Mouse (Mus musculus) MEL (cell line): Measurements from ENCODE around the gene Rnf227. TPM values are rescaled to one million over a fixed set of nuclear protein-coding genes. Genes with fewer than 3 reads are reported as not detected.
A peak's percentile ranks its signal among the peaks of the same experiment; 100 is the strongest.
"Not testable (repeated sequence)": the region's sequence is repeated elsewhere in the genome, so short reads cannot be mapped to it uniquely, and the experiment has no call there.

ENCODE experiments used
- DNase-seq: peaks from one replicate; pipeline ENCODE4 v3.0.0; 2011; ENCODE audit warnings: low read depth, low spot score
- H3K27ac ChIP-seq: 2 replicates; pipeline ENCODE4 v1.5.1; 2012; ENCODE audit warnings: low read depth, mild to moderate bottlenecking, control low read depth, low read length, moderate library complexity; ENCODE audit not compliant: control insufficient read depth
- H3K27me3 ChIP-seq, 2 experiments: fragments of 150-350 bp in 1 of 2; sonication (generic) in 1 of 2; 2 replicates each; pipeline ENCODE4 v1.6.1; 2012; ENCODE audit warnings: low read length in 2 of 2, mild to moderate bottlenecking in 2 of 2, improper control_type of control experiment in 1 of 2, moderate library complexity in 1 of 2; ENCODE audit not compliant: insufficient read depth in 2 of 2, control insufficient read depth in 1 of 2
- H3K36me3 ChIP-seq, 2 experiments: 2 replicates each; pipeline ENCODE4 v1.6.1; 2012 to 2014; ENCODE audit warnings: low read length in 2 of 2, improper control_type of control experiment in 1 of 2, inconsistent platforms in 1 of 2, mild to moderate bottlenecking in 1 of 2; ENCODE audit not compliant: insufficient read depth in 2 of 2, control insufficient read depth in 1 of 2
- H3K4me1 ChIP-seq, 2 experiments: fragments of 150-350 bp in 1 of 2; sonication (generic) in 1 of 2; 2 replicates each; pipeline ENCODE4 v1.6.1; 2012; ENCODE audit warnings: low read length in 2 of 2, improper control_type of control experiment in 1 of 2, mild to moderate bottlenecking in 1 of 2; ENCODE audit not compliant: insufficient read depth in 2 of 2, control insufficient read depth in 1 of 2
- H3K4me3 ChIP-seq, 2 experiments: fragments of 150-350 bp in 1 of 2; sonication (generic) in 1 of 2; 2 replicates each; pipeline ENCODE4 v1.5.1; 2012; ENCODE audit warnings: low read depth in 2 of 2, low read length in 2 of 2, mild to moderate bottlenecking in 2 of 2, moderate library complexity in 2 of 2, control low read depth in 1 of 2, improper control_type of control experiment in 1 of 2; ENCODE audit not compliant: control insufficient read depth in 1 of 2, insufficient read depth in 1 of 2
- H3K79me2 ChIP-seq: 2 replicates; pipeline ENCODE4 v1.6.1; 2012; ENCODE audit warnings: mild to moderate bottlenecking, low read length, moderate library complexity; ENCODE audit not compliant: control insufficient read depth, poor library complexity, insufficient read depth
- H3K9ac ChIP-seq: 2 replicates; pipeline ENCODE4 v1.6.1; 2012; ENCODE audit warnings: low read depth, mild to moderate bottlenecking, control low read depth, low read length, moderate library complexity; ENCODE audit not compliant: control insufficient read depth, poor library complexity, severe bottlenecking
- H3K9me3 ChIP-seq: fragments of 150-350 bp; sonication (generic); replicated peaks from 2 replicates; pipeline ENCODE4 v1.6.1; 2012; ENCODE audit warnings: mild to moderate bottlenecking, low read length, improper control_type of control experiment, moderate library complexity; ENCODE audit not compliant: insufficient read depth
- CTCF ChIP-seq, 3 experiments: IDR thresholded peaks in 2 of 3; conservative IDR thresholded peaks in 1 of 3; 2 replicates each; pipeline ENCODE4 v1.5.1; 2011 to 2012; ENCODE audit warnings: low read length in 3 of 3, low read depth in 2 of 3, mild to moderate bottlenecking in 2 of 3, improper control_type of control experiment in 1 of 3, inconsistent platforms in 1 of 3, mixed read lengths in 1 of 3, moderate library complexity in 1 of 3; ENCODE audit not compliant: control insufficient read depth in 1 of 3, insufficient read depth in 1 of 3, poor library complexity in 1 of 3, severe bottlenecking in 1 of 3
- E2F4 ChIP-seq: IDR thresholded peaks from 2 replicates; pipeline ENCODE4 v1.6.1; 2011; ENCODE audit warnings: low read depth, low read length, improper control_type of control experiment, borderline replicate concordance
- GABPA ChIP-seq: IDR thresholded peaks from 2 replicates; pipeline ENCODE4 v1.6.1; 2012; ENCODE audit warnings: low read depth, mild to moderate bottlenecking, inconsistent platforms, low read length, improper control_type of control experiment, moderate library complexity
- KAT2A ChIP-seq: conservative IDR thresholded peaks from 2 replicates; pipeline ENCODE4 v1.6.1; 2012; ENCODE audit warnings: low read depth, low read length, improper control_type of control experiment, inconsistent platforms
- MEF2A ChIP-seq: IDR thresholded peaks from 2 replicates; pipeline ENCODE4 v1.6.1; 2014; ENCODE audit warnings: low read depth, mild to moderate bottlenecking, inconsistent platforms, low read length, improper control_type of control experiment; ENCODE audit not compliant: poor library complexity, insufficient replicate concordance, severe bottlenecking; ENCODE audit errors: extremely low read depth
- POLR2A ChIP-seq, 2 experiments: IDR thresholded peaks; 2 replicates each; pipeline ENCODE4 v1.6.1; 2011 to 2012; ENCODE audit warnings: low read length in 2 of 2, mild to moderate bottlenecking in 2 of 2, control low read depth in 1 of 2, improper control_type of control experiment in 1 of 2, low read depth in 1 of 2, moderate library complexity in 1 of 2; ENCODE audit not compliant: control insufficient read depth in 1 of 2, insufficient read depth in 1 of 2, poor library complexity in 1 of 2
- TBP ChIP-seq: IDR thresholded peaks from 2 replicates; pipeline ENCODE4 v1.8.0; 2011; ENCODE audit warnings: low read depth, low read length, improper control_type of control experiment
- ZKSCAN1 ChIP-seq: IDR thresholded peaks from 2 replicates; pipeline ENCODE4 v1.6.1; 2012; ENCODE audit warnings: low read depth, mild to moderate bottlenecking, inconsistent platforms, low read length, improper control_type of control experiment, moderate library complexity
- ZNF384 ChIP-seq: IDR thresholded peaks from 2 replicates; pipeline ENCODE4 v1.6.1; 2012; ENCODE audit warnings: low read depth, mild to moderate bottlenecking, inconsistent platforms, low read length, improper control_type of control experiment
- polyA plus RNA-seq, 2 experiments: library from polyadenylated mRNA; stranded (reverse) in 1 of 2; unstranded in 1 of 2; fragments of >175 nt in 1 of 2; fragments of >200 nt in 1 of 2; gene quantifications; 2 replicates each; pipeline versions ENCODE4 v1.2.1 to v1.2.4; 2012; ENCODE audit warnings: low replicate concordance in 2 of 2, low read depth in 1 of 2; ENCODE audit not compliant: insufficient read length in 2 of 2, insufficient read depth in 1 of 2, missing spikeins in 1 of 2
- total RNA-seq: library from RNA; depleted of rRNA; stranded (reverse); fragments of 300-350 nt; gene quantifications from 2 replicates; pipeline ENCODE4 v1.2.3, GENCODE M21; 2012

Gene Rnf227
- total and polyA plus RNA-seq, 3 experiments = 11.5 to 12.4 TPM; not detected in 1

DNA sequence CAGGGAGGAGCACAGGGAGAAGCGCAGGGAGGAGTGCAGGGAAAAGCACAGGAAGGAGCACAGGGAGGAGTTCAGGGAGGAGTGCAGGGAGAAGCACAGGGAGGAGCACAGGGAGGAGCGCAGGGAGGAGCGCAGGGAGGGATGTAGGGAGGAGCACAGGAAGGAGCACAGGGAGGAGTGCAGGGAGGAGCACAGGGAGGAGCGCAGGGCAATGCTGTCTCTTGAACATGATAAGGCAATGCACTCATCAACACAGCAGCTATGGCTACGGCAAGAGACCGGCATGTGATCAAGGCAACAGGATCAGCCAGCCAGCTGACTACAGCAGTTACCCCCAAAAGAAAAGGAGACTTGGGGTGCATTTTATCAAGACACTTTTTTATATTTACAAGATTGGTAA lies 23.9 kb upstream of the Rnf227 start:
- Histone ChIP-seq H3K79me2 (no peaks in the 10 kb centered on the region), H3K36me3 (peaks cover 0 to 7% of the 10 kb centered on the region in 2 experiments; a peak in 2 of 4 replicates), H3K4me3 (no peak overlapping the region), H3K27ac (no peak overlapping the region), H3K9ac (no peak overlapping the region), H3K4me1 (no peaks in the 10 kb centered on the region), H3K27me3 (no peaks in the 10 kb centered on the region), H3K9me3 (no peaks in the 10 kb centered on the region)
- DNase-seq = no peak
- TF ChIP-seq ZKSCAN1 (no peak), ZNF384 (no peak), MEF2A (no peak), KAT2A (no peak), TBP (no peak), POLR2A (IDR thresholded peaks at IDR 0.05; ENCODE audit: control insufficient read depth in 1 of 2, insufficient read depth in 1 of 2, low read depth in 1 of 2, low read length in 2 of 2, poor library complexity in 1 of 2) (no peak), E2F4 (no peak)

DNA sequence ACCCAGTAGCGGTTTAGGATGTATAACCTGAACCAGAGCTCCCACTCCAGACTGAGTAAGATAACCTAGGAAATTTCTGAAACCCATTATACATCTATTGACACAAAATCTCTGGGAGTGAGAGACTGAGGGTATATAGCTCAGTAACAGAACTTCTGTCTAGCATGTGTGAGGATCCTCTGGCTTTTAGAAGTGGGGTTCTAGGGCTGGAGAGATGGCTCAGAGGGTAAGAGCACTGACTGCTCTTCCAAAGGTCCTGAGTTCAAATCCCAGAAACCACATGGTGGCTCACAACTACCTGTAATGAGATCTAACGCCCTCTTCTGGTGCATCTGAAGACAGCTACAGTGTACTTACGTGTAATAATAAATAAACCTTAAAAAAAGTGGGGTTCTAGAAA lies 22.3 kb upstream of the Rnf227 start:
- not testable (repeated sequence) for H3K9ac ChIP-seq, H3K4me3 ChIP-seq, H3K9me3 ChIP-seq, H3K27me3 ChIP-seq, DNase-seq, H3K79me2 ChIP-seq, H3K27ac ChIP-seq, H3K36me3 ChIP-seq
- TF ChIP-seq TBP = 0 out of 2 replicates have a peak, but pooled peaks have one; percentile 51
- peak in 1 of 3 experiments; percentile 2; a peak in 1 of 6 replicates for TF ChIP-seq CTCF (IDR thresholded peaks at IDR 0.05 in 2 of 3, conservative IDR thresholded peaks at IDR 0.05 in 1 of 3; ENCODE audit: control insufficient read depth in 1 of 3, insufficient read depth in 1 of 3, low read depth in 2 of 3, low read length in 3 of 3, poor library complexity in 1 of 3, severe bottlenecking in 1 of 3)
- H3K4me1 ChIP-seq = peaks cover 3 to 12% of the 10 kb centered on the region in 2 experiments; a peak in 3 of 4 replicates

DNA sequence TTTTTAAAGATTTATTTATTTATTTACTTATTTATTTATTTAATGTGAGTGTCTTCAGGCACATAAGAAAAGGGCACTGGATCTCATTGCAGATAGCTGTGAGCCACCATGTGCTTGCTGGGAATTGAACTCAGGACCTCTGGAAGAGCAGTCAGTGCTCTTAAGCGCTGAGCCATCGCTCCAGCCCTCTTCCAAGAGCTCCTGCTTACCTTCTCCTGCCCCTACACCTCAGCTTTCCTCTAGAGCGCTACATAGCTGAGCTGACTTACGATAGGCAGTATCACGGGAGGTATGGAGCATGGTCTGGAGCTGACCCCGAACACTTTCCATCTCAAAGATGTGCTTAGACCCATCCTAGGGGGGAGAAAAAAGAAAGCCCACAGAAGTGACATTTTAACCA lies 18.7 kb upstream of the Rnf227 start:
- Histone ChIP-seq H3K36me3 (peaks cover 2 to 19% of the 10 kb centered on the region in 2 experiments; a peak in 3 of 4 replicates), H3K9me3 (no peaks in the 10 kb centered on the region), H3K4me3 (no peak overlapping the region), H3K9ac (no peak overlapping the region), H3K27me3 (no peaks in the 10 kb centered on the region), H3K4me1 (peaks cover 12 to 26% of the 10 kb centered on the region in 2 experiments), H3K79me2 (peaks cover 16% of the 10 kb centered on the region), H3K27ac (no peak overlapping the region)
- TF ChIP-seq GABPA = no peak
- peak; percentile 68 for TF ChIP-seq TBP
- DNase-seq = no peak
